Mouse (Mus musculus) small intestine, adult 2 months (tissue): Measurements from ENCODE around the gene Ttn. TPM values are rescaled to one million over a fixed set of nuclear protein-coding genes. Genes with fewer than 3 reads are reported as not detected.

Source experiments
- H3K27ac ChIP-seq: fragments of 200-500 bp; 2 replicates; pipeline ENCODE4 v1.5.1; 2012; ENCODE audit warnings: low read depth, low read length, control low read depth, inconsistent platforms; ENCODE audit not compliant: insufficient read depth
- H3K27me3 ChIP-seq: fragments of 200-500 bp; 2 replicates; pipeline ENCODE4 v1.6.1; 2012; ENCODE audit warnings: mild to moderate bottlenecking, moderate library complexity, low read length, inconsistent platforms; ENCODE audit not compliant: control insufficient read depth, insufficient read depth
- H3K36me3 ChIP-seq: fragments of 200-500 bp; 2 replicates; pipeline ENCODE4 v1.6.1; 2012; ENCODE audit warnings: mild to moderate bottlenecking, low read length, control low read depth, inconsistent platforms; ENCODE audit not compliant: control insufficient read depth, insufficient read depth
- H3K4me1 ChIP-seq: fragments of 200-500 bp; 2 replicates; pipeline ENCODE4 v1.6.1; 2012; ENCODE audit warnings: low read length, inconsistent platforms, mixed read lengths; ENCODE audit not compliant: control insufficient read depth, insufficient read depth, insufficient read length
- H3K4me3 ChIP-seq: fragments of 200-500 bp; 2 replicates; pipeline ENCODE4 v1.5.1; 2012; ENCODE audit warnings: low read depth, mild to moderate bottlenecking, control low read depth, inconsistent platforms, low read length, moderate library complexity
- CTCF ChIP-seq: fragments of 200-500 bp; IDR thresholded peaks from 2 replicates; pipeline ENCODE4 v1.5.1; 2012; ENCODE audit warnings: low read depth, mild to moderate bottlenecking, control low read depth, inconsistent platforms, low read length, moderate library complexity, mixed read lengths; ENCODE audit not compliant: insufficient replicate concordance, insufficient read length; ENCODE audit errors: extremely low read depth
- POLR2A ChIP-seq: fragments of 200-500 bp; IDR thresholded peaks from 2 replicates; pipeline ENCODE4 v1.6.1; 2012; ENCODE audit warnings: low read depth, mild to moderate bottlenecking, control low read depth, inconsistent platforms, low read length, moderate library complexity
- WGBS: fragments of 180-500 bp; shearing (Covaris S2); methylation state at CpG from one replicate; pipeline ENCODE4 v1.1.7; 2018; 5-methylcytosine and 5-hydroxymethylcytosine counted together
- polyA plus RNA-seq: library from polyadenylated mRNA; depleted of rRNA; stranded (reverse); fragments of >200 nt; gene quantifications from 2 replicates; pipeline ENCODE4 v1.2.3, GENCODE M21; 2012

Ttn gene
- polyA plus RNA-seq, 1 experiment = 0.01 TPM

- Histone ChIP-seq H3K4me3 (no peak overlapping the region), H3K27ac (no peak overlapping the region), H3K36me3 (peaks cover 60% of the 10 kb centered on the region), H3K27me3 (no peaks in the 10 kb centered on the region), H3K4me1 (no peaks in the 10 kb centered on the region; the same call in 1 of the 2 replicates)
- 76% methylated on average over 12 of the region's 12 CpGs for WGBS
- TF ChIP-seq POLR2A = no peak
- no peak for TF ChIP-seq CTCF
Measured at GRCm38 (mm10) chr2:76690436-76691204, 291.7 kb downstream of the Ttn start.

- WGBS = 28% methylated on average over 7 of the region's 7 CpGs
- TF ChIP-seq CTCF (no peak), POLR2A (no peak)
- Histone ChIP-seq H3K27me3 (no peaks in the 10 kb centered on the region), H3K4me1 (no peaks in the 10 kb centered on the region; the same call in 1 of the 2 replicates), H3K36me3 (peaks cover 51% of the 10 kb centered on the region), H3K27ac (no peak overlapping the region), H3K4me3 (no peak overlapping the region)
Measured at GRCm38 (mm10) chr2:76688162-76688561, 294.2 kb downstream of the Ttn start.

- no peaks in the 10 kb centered on the region for H3K27me3 ChIP-seq
- H3K4me1 ChIP-seq = no peaks in the 10 kb centered on the region; the same call in 1 of the 2 replicates
- 58% methylated on average over 3 of the region's 3 CpGs for WGBS
- H3K36me3 ChIP-seq = peaks cover 52% of the 10 kb centered on the region
- H3K27ac ChIP-seq = no peak overlapping the region
- H3K4me3 ChIP-seq = no peak overlapping the region
- TF ChIP-seq CTCF = no peak
- TF ChIP-seq POLR2A = no peak
Measured at GRCm38 (mm10) chr2:76687608-76688007, 294.7 kb downstream of the Ttn start.

GRCm38 (mm10) chr2:76686986-76687385 lies 295.4 kb downstream of the Ttn start:
- H3K36me3 ChIP-seq = peaks cover 53% of the 10 kb centered on the region
- WGBS = 96% methylated on average over 3 of the region's 3 CpGs

GRCm38 (mm10) chr2:76682301-76682700 lies 300.0 kb downstream of the Ttn start:
- Histone ChIP-seq H3K27ac (no peak overlapping the region), H3K4me1 (no peaks in the 10 kb centered on the region), H3K4me3 (no peak overlapping the region), H3K27me3 (no peaks in the 10 kb centered on the region), H3K36me3 (peaks cover 42% of the 10 kb centered on the region)
- WGBS = 86% methylated on average over 8 of the region's 8 CpGs
- TF ChIP-seq CTCF (no peak), POLR2A (no peak)

More at GRCm38 (mm10) chr2:76686986-76687385, 295.4 kb downstream of the Ttn start:
- no peaks in the 10 kb centered on the region; the same call in 1 of the 2 replicates for H3K4me1 ChIP-seq
- H3K27ac ChIP-seq = no peak overlapping the region
- no peak for TF ChIP-seq CTCF
- no peak for TF ChIP-seq POLR2A
- no peaks in the 10 kb centered on the region for H3K27me3 ChIP-seq
- no peak overlapping the region for H3K4me3 ChIP-seq

GRCm38 (mm10) chr2:76676401-76677226 lies 305.7 kb downstream of the Ttn start:
- Histone ChIP-seq H3K4me3 (0 out of 2 replicates have a peak overlapping the region, but pooled peaks have one; percentile 14), H3K36me3 (peaks cover 6% of the 10 kb centered on the region), H3K27me3 (no peaks in the 10 kb centered on the region), H3K27ac (no peak overlapping the region), H3K4me1 (peaks cover 14% of the 10 kb centered on the region; the same call in 1 of the 2 replicates)
- TF ChIP-seq CTCF (no peak), POLR2A (no peak)
- WGBS = 33% methylated on average over 13 of the region's 13 CpGs

- no peak overlapping the region for H3K27ac ChIP-seq
- 9% methylated on average over 4 of the region's 4 CpGs for WGBS
Measured at GRCm38 (mm10) chr2:76675949-76676348, 306.4 kb downstream of the Ttn start.

More at GRCm38 (mm10) chr2:76675949-76676348, 306.4 kb downstream of the Ttn start:
- H3K27me3 ChIP-seq = no peaks in the 10 kb centered on the region
- TF ChIP-seq POLR2A = no peak
- no peak for TF ChIP-seq CTCF
- peaks cover 5% of the 10 kb centered on the region for H3K36me3 ChIP-seq
- H3K4me3 ChIP-seq = no peak overlapping the region
- H3K4me1 ChIP-seq = peaks cover 14% of the 10 kb centered on the region; the same call in 1 of the 2 replicates
